Mouse (Mus musculus): ENCODE data around the gene Spop. TPM values are rescaled to one million over a fixed set of nuclear protein-coding genes. Genes with fewer than 3 reads are reported as not detected.
A peak's percentile ranks its signal among the peaks of the same experiment; 100 is the strongest.

Gene Spop
- polyA plus RNA-seq, 1 experiment from 2014 or later: 92.4 TPM

DNA sequence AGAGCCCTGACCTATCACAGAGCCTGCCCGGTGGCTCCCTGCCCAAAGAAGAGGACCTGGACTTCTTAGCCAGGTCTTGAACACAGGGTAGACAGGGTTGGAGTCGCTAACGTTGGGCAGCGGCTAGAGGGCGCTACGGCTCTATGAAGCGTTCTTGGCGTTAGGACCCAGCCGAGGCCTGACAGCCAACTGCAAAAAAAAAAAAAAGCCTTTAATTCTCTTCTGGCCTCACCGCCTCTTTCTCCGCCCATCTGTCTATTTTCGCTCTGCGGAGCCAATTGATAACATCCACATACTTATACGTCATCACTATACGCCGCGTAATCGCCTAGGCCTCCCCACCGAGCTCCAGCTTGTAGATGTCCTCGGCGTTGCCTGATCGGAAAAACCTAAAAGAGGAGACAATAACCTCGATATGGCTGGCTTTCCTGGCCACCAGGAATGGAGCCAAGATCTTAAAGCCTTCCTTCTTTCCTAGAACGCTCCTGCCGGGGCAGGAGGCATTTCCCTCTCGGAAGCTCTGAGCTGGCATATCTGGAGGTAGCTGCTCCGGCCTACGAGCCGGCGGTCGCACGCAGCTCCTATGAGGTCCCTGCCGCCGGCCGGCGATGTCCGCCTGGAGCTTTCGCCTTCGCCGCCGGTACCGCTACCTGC lies 29.4 kb upstream of the Spop start, which contains the start of gene Slc35b1:
Gene Slc35b1 (plus strand): TSS at position 374 of the 654 bp plus-strand sequence.
- Histone ChIP-seq H3K4me3 (ENCODE audit: low read depth, low read length) (peak within 1 kb of the TSS; percentile 85), H3K27ac (ENCODE audit: low read depth, low read length) (peak within 1 kb of the TSS; percentile 73), H3K9ac (ENCODE audit: low read depth, low read length) (peak within 1 kb of the TSS; percentile 92), H3K9me3 (ENCODE audit: control insufficient read depth, low read length) (no peaks in the 10 kb centered on the region), H3K4me2 (peak within 1 kb of the TSS; percentile 83), H3K36me3 (ENCODE audit: control insufficient read depth, insufficient read depth, low read length) (peaks cover 30% of the 10 kb centered on the region), H3K27me3 (replicated peaks; ENCODE audit: control insufficient read depth, insufficient read depth, low read length) (no peaks in the 10 kb centered on the region), H3K4me1 (replicated peaks; ENCODE audit: control insufficient read depth, insufficient read depth, low read length) (peaks cover 6% of the 10 kb centered on the region)
- ATAC-seq (replicated peaks; ENCODE audit: low FRiP score) (peak; percentile 92), DNase-seq (ENCODE audit: low spot score) (peak; percentile 94)
- WGBS: under 1% methylated on average over 42 of the region's 42 CpGs

DNA sequence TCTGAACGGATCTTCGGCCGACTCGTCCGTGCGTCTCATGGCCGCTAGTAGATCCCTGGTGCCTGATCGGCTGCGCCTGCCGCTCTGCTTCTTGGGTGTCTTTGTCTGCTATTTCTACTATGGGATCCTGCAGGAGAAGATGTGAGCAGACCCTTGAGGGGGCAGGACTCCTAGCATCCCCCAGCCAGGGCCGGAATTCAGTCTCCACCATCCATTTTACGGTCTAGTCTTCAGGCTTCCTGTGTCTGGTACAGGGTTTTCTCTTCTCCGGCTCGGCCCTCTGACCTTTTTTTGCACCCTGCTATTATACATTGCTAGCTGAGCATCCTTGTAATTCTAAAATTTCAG lies 28.9 kb upstream of the Spop start:
- Histone ChIP-seq H3K9ac (ENCODE audit: low read depth, low read length) (peak overlapping the region; percentile 92), H3K4me2 (peak overlapping the region; percentile 83), H3K36me3 (ENCODE audit: control insufficient read depth, insufficient read depth, low read length) (peaks cover 28% of the 10 kb centered on the region), H3K27me3 (replicated peaks; ENCODE audit: control insufficient read depth, insufficient read depth, low read length) (no peaks in the 10 kb centered on the region), H3K9me3 (ENCODE audit: control insufficient read depth, low read length) (no peaks in the 10 kb centered on the region), H3K4me1 (replicated peaks; ENCODE audit: control insufficient read depth, insufficient read depth, low read length) (peaks cover 6% of the 10 kb centered on the region), H3K4me3 (ENCODE audit: low read depth, low read length) (peak overlapping the region; percentile 85), H3K27ac (ENCODE audit: low read depth, low read length) (peak overlapping the region; percentile 73)
- under 1% methylated on average over 14 of the region's 14 CpGs for WGBS
- no peak for DNase-seq (ENCODE audit: low spot score)
- 0 out of 2 replicates have a peak, but pooled peaks have one; percentile 9 for ATAC-seq (replicated peaks; ENCODE audit: low FRiP score)

GRCm38 (mm10) chr11:95387354-95387753 lies 26.5 kb upstream of the Spop start:
- no peak overlapping the region for H3K4me2 ChIP-seq
- no peak overlapping the region for H3K27ac ChIP-seq (ENCODE audit: low read depth, low read length)
- no peaks in the 10 kb centered on the region for H3K27me3 ChIP-seq (replicated peaks; ENCODE audit: control insufficient read depth, insufficient read depth, low read length)
- peaks cover 23% of the 10 kb centered on the region for H3K36me3 ChIP-seq (ENCODE audit: control insufficient read depth, insufficient read depth, low read length)
- DNase-seq (ENCODE audit: low spot score): no peak
- ATAC-seq (replicated peaks; ENCODE audit: low FRiP score): no peak
- peaks cover 6% of the 10 kb centered on the region for H3K4me1 ChIP-seq (replicated peaks; ENCODE audit: control insufficient read depth, insufficient read depth, low read length)
- H3K9me3 ChIP-seq (ENCODE audit: control insufficient read depth, low read length): no peaks in the 10 kb centered on the region
- WGBS: 83% methylated on average over 7 of the region's 7 CpGs
- H3K4me3 ChIP-seq (ENCODE audit: low read depth, low read length): no peak overlapping the region
- no peak overlapping the region for H3K9ac ChIP-seq (ENCODE audit: low read depth, low read length)

DNA sequence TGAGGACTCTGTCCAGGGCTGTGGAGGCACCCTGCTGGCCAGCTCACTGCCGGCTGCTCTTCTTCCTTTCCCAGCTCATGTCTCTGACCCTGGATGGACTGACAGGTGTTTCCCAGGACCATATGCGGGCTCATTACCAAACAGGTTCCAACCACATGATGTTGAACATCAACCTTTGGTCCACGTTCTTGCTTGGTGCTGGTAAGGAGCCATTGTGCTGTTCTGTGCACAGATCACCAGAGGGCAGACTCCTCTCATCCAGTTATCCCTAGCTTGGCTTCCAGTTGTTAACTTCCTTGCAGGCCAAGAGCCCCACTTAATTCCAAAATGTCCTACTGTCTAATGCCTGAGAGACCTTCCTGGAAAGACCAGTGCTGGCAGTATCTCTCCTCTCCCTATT lies 24.9 kb upstream of the Spop start:
- Histone ChIP-seq H3K4me3 (ENCODE audit: low read depth, low read length) (no peak overlapping the region), H3K27ac (ENCODE audit: low read depth, low read length) (no peak overlapping the region), H3K36me3 (ENCODE audit: control insufficient read depth, insufficient read depth, low read length) (peaks cover 23% of the 10 kb centered on the region), H3K9me3 (ENCODE audit: control insufficient read depth, low read length) (no peaks in the 10 kb centered on the region), H3K27me3 (replicated peaks; ENCODE audit: control insufficient read depth, insufficient read depth, low read length) (no peaks in the 10 kb centered on the region), H3K9ac (ENCODE audit: low read depth, low read length) (no peak overlapping the region), H3K4me1 (replicated peaks; ENCODE audit: control insufficient read depth, insufficient read depth, low read length) (peaks cover 6% of the 10 kb centered on the region), H3K4me2 (no peak overlapping the region)
- no peak for ATAC-seq (replicated peaks; ENCODE audit: low FRiP score)
- no peak for DNase-seq (ENCODE audit: low spot score)
- WGBS: 79% methylated on average over 3 of the region's 3 CpGs

DNA sequence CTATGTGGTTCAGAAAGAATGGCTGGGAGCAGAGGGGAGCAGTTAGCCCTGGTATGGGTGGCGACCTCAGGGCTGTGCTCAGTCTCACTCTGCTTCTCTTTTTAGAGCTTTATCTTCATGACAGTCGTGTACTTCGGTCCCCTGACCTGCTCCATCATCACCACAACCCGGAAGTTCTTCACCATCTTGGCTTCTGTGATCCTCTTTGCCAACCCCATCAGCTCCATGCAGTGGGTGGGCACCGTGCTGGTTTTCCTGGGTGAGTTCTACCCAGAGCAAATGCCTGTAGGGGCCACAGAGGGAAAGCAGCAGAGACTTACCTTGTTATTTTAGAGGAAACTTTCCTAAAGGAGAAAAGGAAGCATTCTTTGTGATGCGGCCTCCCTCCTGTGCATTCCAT lies 23.5 kb upstream of the Spop start:
- Histone ChIP-seq H3K36me3 (ENCODE audit: control insufficient read depth, insufficient read depth, low read length) (peaks cover 23% of the 10 kb centered on the region), H3K27ac (ENCODE audit: low read depth, low read length) (no peak overlapping the region), H3K4me2 (no peak overlapping the region), H3K9me3 (ENCODE audit: control insufficient read depth, low read length) (no peaks in the 10 kb centered on the region), H3K4me3 (ENCODE audit: low read depth, low read length) (no peak overlapping the region), H3K9ac (ENCODE audit: low read depth, low read length) (no peak overlapping the region), H3K4me1 (replicated peaks; ENCODE audit: control insufficient read depth, insufficient read depth, low read length) (peaks cover 5% of the 10 kb centered on the region), H3K27me3 (replicated peaks; ENCODE audit: control insufficient read depth, insufficient read depth, low read length) (no peaks in the 10 kb centered on the region)
- 88% methylated on average over 6 of the region's 6 CpGs for WGBS
- ATAC-seq (replicated peaks; ENCODE audit: low FRiP score) (no peak), DNase-seq (ENCODE audit: low spot score) (no peak)

- no peak overlapping the region for H3K4me3 ChIP-seq (ENCODE audit: low read depth, low read length)
- peaks cover 23% of the 10 kb centered on the region for H3K36me3 ChIP-seq (ENCODE audit: control insufficient read depth, insufficient read depth, low read length)
- H3K4me2 ChIP-seq: no peak overlapping the region
- no peak for ATAC-seq (replicated peaks; ENCODE audit: low FRiP score)
- no peak overlapping the region for H3K9ac ChIP-seq (ENCODE audit: low read depth, low read length)
- no peak overlapping the region for H3K27ac ChIP-seq (ENCODE audit: low read depth, low read length)
- no peaks in the 10 kb centered on the region; the same call in 1 of the 2 replicates for H3K4me1 ChIP-seq (replicated peaks; ENCODE audit: control insufficient read depth, insufficient read depth, low read length)
- H3K9me3 ChIP-seq (ENCODE audit: control insufficient read depth, low read length): no peaks in the 10 kb centered on the region
- 77% methylated on average over 4 of the region's 4 CpGs for WGBS
- no peaks in the 10 kb centered on the region for H3K27me3 ChIP-seq (replicated peaks; ENCODE audit: control insufficient read depth, insufficient read depth, low read length)
- DNase-seq (ENCODE audit: low spot score): no peak
Measured at GRCm38 (mm10) chr11:95391201-95391600, 22.7 kb upstream of the Spop start.

DNA sequence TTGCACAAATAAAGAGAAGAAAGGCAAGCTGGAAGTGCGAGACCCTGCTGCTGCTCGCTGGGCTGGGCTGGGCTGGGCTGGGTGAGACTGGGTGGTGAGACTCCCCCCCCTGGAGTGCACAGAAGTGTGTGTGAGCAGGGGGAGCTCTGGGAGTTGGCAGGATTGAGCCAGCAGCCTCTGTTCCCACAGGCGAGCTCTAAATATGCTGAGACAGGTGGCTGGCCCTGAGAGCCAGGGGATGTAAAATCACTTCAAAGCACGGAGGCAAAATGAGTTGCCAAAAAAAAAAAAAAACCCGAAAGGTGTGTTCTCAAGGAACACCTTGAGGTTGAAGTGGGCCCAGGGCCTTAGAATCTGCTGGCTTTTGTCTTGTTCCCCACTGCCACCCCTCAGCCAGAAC lies 22.1 kb upstream of the Spop start:
- H3K9ac ChIP-seq (ENCODE audit: low read depth, low read length): no peak overlapping the region
- H3K27ac ChIP-seq (ENCODE audit: low read depth, low read length): no peak overlapping the region
- no peak overlapping the region for H3K4me2 ChIP-seq
- ATAC-seq (replicated peaks; ENCODE audit: low FRiP score) (no peak), DNase-seq (ENCODE audit: low spot score) (no peak)
- peaks cover 23% of the 10 kb centered on the region for H3K36me3 ChIP-seq (ENCODE audit: control insufficient read depth, insufficient read depth, low read length)
- no peaks in the 10 kb centered on the region for H3K9me3 ChIP-seq (ENCODE audit: control insufficient read depth, low read length)
- H3K4me3 ChIP-seq (ENCODE audit: low read depth, low read length): no peak overlapping the region
- H3K27me3 ChIP-seq (replicated peaks; ENCODE audit: control insufficient read depth, insufficient read depth, low read length): no peaks in the 10 kb centered on the region
- WGBS: 69% methylated on average over 5 of the region's 5 CpGs
- H3K4me1 ChIP-seq (replicated peaks; ENCODE audit: control insufficient read depth, insufficient read depth, low read length): no peaks in the 10 kb centered on the region

DNA sequence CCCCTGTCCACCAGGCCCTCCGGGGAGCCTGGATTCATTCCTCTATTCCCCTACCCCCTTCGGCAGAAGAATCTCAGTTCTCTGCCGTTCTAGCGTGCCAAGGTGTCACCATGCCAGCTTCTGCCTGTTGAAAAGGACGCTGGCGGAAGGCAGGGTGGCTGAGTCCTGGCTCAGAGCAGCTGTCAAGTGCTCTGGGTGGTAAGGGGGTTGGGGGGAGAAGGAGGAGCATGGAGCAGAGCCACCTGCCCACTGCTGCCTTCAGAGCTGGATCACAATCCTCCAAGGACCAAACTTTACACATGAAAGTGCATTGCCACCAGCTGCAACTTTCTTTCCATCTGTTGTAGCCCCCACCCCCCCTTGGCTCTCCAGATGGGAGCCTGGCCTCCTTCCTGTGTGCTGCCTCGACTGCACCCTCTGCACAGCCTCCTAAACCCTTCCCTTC lies 21.6 kb upstream of the Spop start:
- Histone ChIP-seq H3K4me2 (no peak overlapping the region), H3K9me3 (ENCODE audit: control insufficient read depth, low read length) (no peaks in the 10 kb centered on the region), H3K9ac (ENCODE audit: low read depth, low read length) (no peak overlapping the region), H3K4me1 (replicated peaks; ENCODE audit: control insufficient read depth, insufficient read depth, low read length) (no peaks in the 10 kb centered on the region), H3K36me3 (ENCODE audit: control insufficient read depth, insufficient read depth, low read length) (peaks cover 20% of the 10 kb centered on the region), H3K4me3 (ENCODE audit: low read depth, low read length) (no peak overlapping the region), H3K27me3 (replicated peaks; ENCODE audit: control insufficient read depth, insufficient read depth, low read length) (no peaks in the 10 kb centered on the region), H3K27ac (ENCODE audit: low read depth, low read length) (no peak overlapping the region)
- ATAC-seq (replicated peaks; ENCODE audit: low FRiP score) (no peak), DNase-seq (ENCODE audit: low spot score) (no peak)
- WGBS: 65% methylated on average over 7 of the region's 7 CpGs
